Mouse (Mus musculus) brain, embryonic 14.5 days (tissue): ENCODE data around the gene Hoxc11.

Source experiments
- CTCF ChIP-seq: fragments of 200-500 bp; IDR thresholded peaks from 2 replicates; pipeline ENCODE4 v1.5.1; 2012; ENCODE audit warnings: inconsistent platforms, mild to moderate bottlenecking, moderate library complexity, borderline replicate concordance; ENCODE audit not compliant: insufficient read depth, insufficient read length; ENCODE audit errors: extremely low read depth
- POLR2A ChIP-seq: fragments of 200-500 bp; IDR thresholded peaks from 2 replicates; pipeline ENCODE4 v1.6.1; 2012; ENCODE audit warnings: mild to moderate bottlenecking, inconsistent platforms, borderline replicate concordance; ENCODE audit not compliant: poor library complexity, insufficient read depth, insufficient read length, severe bottlenecking; ENCODE audit errors: extremely low read depth

- TF ChIP-seq POLR2A (no peak), CTCF (no peak)
Measured at GRCm38 (mm10) chr15:102949696-102950095, 4.5 kb upstream of the Hoxc11 start.
